18 mouse cellular contexts compared by ENCODE assay signal in the genomic region with DNA sequence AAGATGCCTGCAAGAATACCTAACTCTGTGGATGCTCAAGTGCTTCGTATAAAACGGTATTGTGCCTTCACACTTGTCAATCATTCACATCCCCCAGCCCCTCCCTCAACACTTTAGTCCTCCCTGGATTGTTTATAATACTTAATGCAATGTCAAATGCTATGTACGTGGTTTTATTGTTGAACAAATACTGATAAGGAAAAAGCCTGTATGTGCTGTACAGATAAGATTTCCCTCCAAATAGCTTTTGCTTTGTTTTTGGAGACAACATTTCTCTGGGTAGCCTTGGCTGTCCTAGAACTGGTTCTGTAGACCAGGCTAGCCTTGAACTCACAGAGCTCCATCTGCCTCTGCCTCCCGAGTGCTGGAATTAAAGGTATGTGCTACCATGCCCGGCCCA. TPM values are rescaled to one million over a fixed set of nuclear protein-coding genes. Genes with fewer than 3 reads are reported as not detected.
A peak's percentile ranks its signal among the peaks of the same experiment; 100 is the strongest.
DNase-seq lines count a peak whose midpoint lies in the region; ATAC-seq and TF ChIP-seq lines count a peak whose summit lies in the region.
"Had no signal": no experiment of that assay in that cellular context is flagged by ENCODE, and none has a peak within 500 bp of the region (broad histone marks: within the 10 kb centered on the region; RNA-seq: fewer than 3 reads in every experiment).

No protein-coding gene starts in this region.

- H3K9me3 ChIP-seq in lung, embryonic 15.5 days: no peaks in the 10 kb centered on the region
- H3K9me3 ChIP-seq in embryonic facial prominence, embryonic 13.5 days: no peaks in the 10 kb centered on the region
- H3K9me3 ChIP-seq in embryonic facial prominence, embryonic 15.5 days (replicated peaks): no peaks in the 10 kb centered on the region
- H3K9me3 ChIP-seq: forebrain, embryonic 10.5 days; forebrain, embryonic 12.5 days had no signal

- no peak overlapping the region for H3K4me3 ChIP-seq in gastrocnemius, adult 2 months
- H3K4me3 ChIP-seq in lung, embryonic 15.5 days: no peak overlapping the region
- no peak overlapping the region for H3K4me3 ChIP-seq in embryonic facial prominence, embryonic 13.5 days
- H3K4me3 ChIP-seq in embryonic facial prominence, embryonic 15.5 days (replicated peaks): no peak overlapping the region
- H3K4me3 ChIP-seq: erythroblast, embryonic 14.5 days; forebrain, embryonic 10.5 days; forebrain, embryonic 12.5 days had no signal

- no peaks in the 10 kb centered on the region for H3K27me3 ChIP-seq in lung, embryonic 15.5 days
- no peaks in the 10 kb centered on the region for H3K27me3 ChIP-seq in embryonic facial prominence, embryonic 13.5 days
- no peaks in the 10 kb centered on the region for H3K27me3 ChIP-seq in embryonic facial prominence, embryonic 15.5 days
- H3K27me3 ChIP-seq: forebrain, embryonic 12.5 days; Patski had no signal

- no peak for TF ChIP-seq CTCF in gastrocnemius, adult 2 months (IDR thresholded peaks at IDR 0.05)

- peaks cover 56% of the 10 kb centered on the region for H3K4me1 ChIP-seq in lung, embryonic 15.5 days
- peaks cover 80% of the 10 kb centered on the region for H3K4me1 ChIP-seq in embryonic facial prominence, embryonic 13.5 days
- H3K4me1 ChIP-seq in embryonic facial prominence, embryonic 15.5 days: peaks cover 81% of the 10 kb centered on the region

- 47% methylated on average over 5 of the region's 5 CpGs for WGBS in lung, embryonic 15.5 days
- WGBS in embryonic facial prominence, embryonic 13.5 days: 54% methylated on average over 5 of the region's 5 CpGs
- 57% methylated on average over 5 of the region's 5 CpGs for WGBS in embryonic facial prominence, embryonic 15.5 days

- DNase-seq in gastrocnemius, adult 2 months: peak; percentile 5
- DNase-seq in gastrocnemius, adult 8-10 months (ENCODE audit: low spot score in 2 of 2): no peak
- no peak for DNase-seq in lung, postnatal 25 days (ENCODE audit: low spot score)
- no peak for DNase-seq in cerebellum, adult 9-11 months
- DNase-seq: adrenal gland, adult 8-10 months; adrenal gland, postnatal 14 days; adrenal gland, postnatal 36 days had no signal

- no peak for ATAC-seq in lung, embryonic 15.5 days (ENCODE audit: borderline replicate concordance, extremely low read depth, low FRiP score, low TSS enrichment)
- no peak for ATAC-seq in embryonic facial prominence, embryonic 13.5 days (ENCODE audit: insufficient number of reproducible peaks, insufficient read depth, low FRiP score, low TSS enrichment, low read depth)
- no peak for ATAC-seq in embryonic facial prominence, embryonic 15.5 days (ENCODE audit: insufficient number of reproducible peaks, low FRiP score, low TSS enrichment, low read depth)
- ATAC-seq in megakaryocyte-erythroid progenitor cell, adult 5-6 weeks (replicated peaks; ENCODE audit: low FRiP score, low TSS enrichment, poor library complexity, severe bottlenecking): no peak
- ATAC-seq: activated CD4-positive, CD25-positive, alpha-beta regulatory T cell, adult 4 months; forebrain, embryonic 14.5 days; forebrain, embryonic 16.5 days; Patski had no signal

- H3K9ac ChIP-seq in lung, embryonic 15.5 days: no peak overlapping the region
- no peak overlapping the region for H3K9ac ChIP-seq in embryonic facial prominence, embryonic 13.5 days
- no peak overlapping the region for H3K9ac ChIP-seq in embryonic facial prominence, embryonic 15.5 days
- H3K9ac ChIP-seq: forebrain, embryonic 12.5 days had no signal

- intact Hi-C loops in gastrocnemius, adult 2 months (cut with DNase I): no loop called here

- H3K27ac ChIP-seq in gastrocnemius, adult 2 months: no peak overlapping the region
- H3K27ac ChIP-seq in lung, embryonic 15.5 days: peak overlapping the region; percentile 30
- H3K27ac ChIP-seq in embryonic facial prominence, embryonic 13.5 days: peak overlapping the region; percentile 94
- peak overlapping the region; percentile 75 for H3K27ac ChIP-seq in embryonic facial prominence, embryonic 15.5 days (replicated peaks)
- H3K27ac ChIP-seq: forebrain, embryonic 10.5 days; forebrain, embryonic 12.5 days had no signal

- H3K36me3 ChIP-seq in lung, embryonic 15.5 days: no peaks in the 10 kb centered on the region
- no peaks in the 10 kb centered on the region for H3K36me3 ChIP-seq in embryonic facial prominence, embryonic 13.5 days
- no peaks in the 10 kb centered on the region for H3K36me3 ChIP-seq in embryonic facial prominence, embryonic 15.5 days
- H3K36me3 ChIP-seq: forebrain, embryonic 12.5 days had no signal

- H3K4me2 ChIP-seq in lung, embryonic 15.5 days: no peak overlapping the region
- H3K4me2 ChIP-seq in embryonic facial prominence, embryonic 13.5 days: no peak overlapping the region
- no peak overlapping the region for H3K4me2 ChIP-seq in embryonic facial prominence, embryonic 15.5 days (replicated peaks)
- H3K4me2 ChIP-seq: forebrain, embryonic 12.5 days had no signal

RNA-seq across cellular contexts. Expression of a gene that starts 59.1 kb away (rescaled TPM):
- total RNA-seq in gastrocnemius, adult 2 months (2021): 10 to 100 TPM; 42.0 to 49.3 TPM
- total RNA-seq in gastrocnemius, adult 8-10 months (2022): 10 to 100 TPM; 41.5 to 47.7 (median 43.3) TPM
- 24.0 and 24.4 TPM in 2 replicates for polyA plus RNA-seq in lung, embryonic 15.5 days (2015; fragmentation: Nextera tagmentation; extraction: Ambion mirVana)
- polyA plus RNA-seq in embryonic facial prominence, embryonic 13.5 days (2015; fragmentation: Nextera tagmentation; extraction: Ambion mirVana): 76.8 and 77.6 TPM in 2 replicates
- 72.1 and 74.8 TPM in 2 replicates for polyA plus RNA-seq in embryonic facial prominence, embryonic 15.5 days (2015; fragmentation: Nextera tagmentation; extraction: Ambion mirVana)
- 3.0 and 8.8 TPM in 2 replicates for total RNA-seq in megakaryocyte-erythroid progenitor cell, adult 5-6 weeks (2014; fragmentation: Nextera tagmentation)
- total RNA-seq in megakaryocyte-erythroid progenitor cell, adult 5-6 weeks (2017): 4.0 and 4.5 TPM in 2 replicates

Comparison
In these comparisons a context has a peak if more than half of its experiments do, and no peak if none do; other contexts are left out.
1. RNA of a gene that starts 59.1 kb away (total RNA-seq): 42.0 to 49.3 TPM in gastrocnemius, adult 2 months and 41.5 to 47.7 TPM in gastrocnemius, adult 8-10 months; 3.0 to 8.8 TPM in megakaryocyte-erythroid progenitor cell, adult 5-6 weeks; every median in the first group is over 4 times any median in the second.